Mouse (Mus musculus) layer of hippocampus, postnatal 10 days (tissue): ENCODE measurements around the gene Dhcr24. TPM values are rescaled to one million over a fixed set of nuclear protein-coding genes. Genes with fewer than 3 reads are reported as not detected.

Experiments
- DNase-seq, 2 experiments: peaks; one replicate each; pipeline ENCODE4 v3.0.0; 2021; ENCODE audit warnings: low spot score in 2 of 2
- total RNA-seq, 2 experiments: library from RNA; stranded (reverse); gene quantifications; 2 replicates each; pipeline ENCODE4 v1.2.3; 2021

The Dhcr24 gene
- total RNA-seq, 2 experiments from 2014 or later, result 94.3 to 97.7 TPM

GRCm38 (mm10) chr4:106559343-106560212, 1.3 kb upstream of the Dhcr24 start:
- DNase-seq, result no peak

GRCm38 (mm10) chr4:106560213-106560845, 509 bp upstream of the Dhcr24 start:
- no peak for DNase-seq

DNA sequence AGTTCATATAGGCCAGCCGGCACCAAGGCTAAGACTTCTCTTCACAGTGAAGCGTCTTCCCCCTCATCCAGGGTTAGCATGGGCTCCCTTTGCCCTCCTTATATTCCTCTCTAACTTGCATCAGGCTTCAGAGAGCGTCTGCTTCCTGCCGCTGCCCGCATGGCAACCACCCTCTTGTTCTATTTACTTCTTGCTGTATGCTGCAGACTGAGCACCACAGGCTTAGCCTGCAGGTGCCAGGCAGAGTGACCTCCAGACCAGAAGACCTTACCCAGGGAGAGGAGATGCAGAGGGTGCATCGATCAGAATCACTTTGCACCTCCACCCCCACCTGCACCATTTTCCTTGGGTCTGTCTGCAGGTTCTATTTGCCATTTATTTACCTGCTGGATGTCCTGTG, 1.2 kb downstream of the Dhcr24 start:
- no peak for DNase-seq

DNA sequence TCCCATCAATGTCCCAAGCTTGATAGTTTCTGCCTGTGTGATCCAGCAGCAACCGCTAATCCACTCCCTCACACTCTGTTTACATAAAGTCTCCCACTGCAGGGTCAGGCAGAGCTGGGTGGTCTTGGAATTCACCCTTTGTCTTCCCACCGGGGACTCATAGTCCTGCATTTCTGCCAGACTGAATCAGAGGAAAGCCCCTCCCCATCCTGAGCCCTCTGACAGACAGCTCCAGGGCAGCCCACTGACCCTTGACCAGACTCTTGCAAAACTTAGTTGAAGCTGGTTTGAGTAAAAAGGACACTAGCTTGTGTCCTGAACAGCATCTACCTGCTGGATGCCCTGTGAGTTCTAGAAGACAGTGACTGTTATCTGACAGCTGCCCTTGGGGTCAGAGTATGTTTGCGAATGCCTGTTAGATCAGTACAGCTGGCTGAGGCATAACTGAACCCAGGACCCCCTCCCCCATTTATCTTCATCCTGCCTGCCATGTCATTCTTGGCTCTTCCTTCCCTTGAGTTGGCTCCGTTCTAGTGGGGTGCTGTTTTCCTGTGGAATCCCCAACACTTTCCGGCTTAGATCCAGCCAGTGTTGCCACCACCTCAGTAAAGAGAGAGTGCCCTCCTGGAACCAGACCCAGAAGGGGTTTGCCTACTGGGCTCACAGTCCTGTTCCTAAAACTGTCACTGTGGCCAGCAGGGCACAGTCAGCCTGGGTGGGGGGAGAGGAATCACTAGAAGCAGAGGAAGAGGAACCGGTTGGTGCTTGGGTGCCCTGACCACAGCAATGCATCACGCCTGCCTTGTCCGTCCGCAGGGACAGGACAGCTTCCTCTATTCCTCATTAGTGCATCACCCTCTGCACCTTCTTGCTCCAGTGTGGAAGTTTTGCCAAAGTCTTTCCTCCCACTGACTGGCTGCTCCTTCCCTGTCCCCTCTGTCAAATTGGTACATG, 2.3 kb downstream of the Dhcr24 start:
- no peak for DNase-seq

DNA sequence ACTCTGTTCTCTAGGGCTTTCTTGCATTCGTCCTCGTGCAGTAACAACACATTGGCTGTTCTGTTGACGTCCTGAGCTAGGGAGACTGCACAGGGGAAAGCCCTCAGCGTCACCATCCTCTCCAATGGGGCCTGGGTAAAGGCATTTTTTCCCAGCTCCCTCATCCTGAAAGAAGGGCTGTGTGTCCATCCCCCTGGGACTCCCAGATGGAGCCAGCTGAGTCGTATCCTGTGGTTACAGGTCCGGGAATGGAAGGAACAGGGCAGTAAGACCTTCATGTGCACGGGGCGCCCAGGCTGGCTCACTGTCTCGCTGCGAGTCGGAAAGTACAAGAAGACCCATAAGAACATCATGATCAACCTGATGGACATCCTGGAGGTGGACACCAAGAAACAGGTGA, 3.3 kb downstream of the Dhcr24 start:
- no peak for DNase-seq

DNA sequence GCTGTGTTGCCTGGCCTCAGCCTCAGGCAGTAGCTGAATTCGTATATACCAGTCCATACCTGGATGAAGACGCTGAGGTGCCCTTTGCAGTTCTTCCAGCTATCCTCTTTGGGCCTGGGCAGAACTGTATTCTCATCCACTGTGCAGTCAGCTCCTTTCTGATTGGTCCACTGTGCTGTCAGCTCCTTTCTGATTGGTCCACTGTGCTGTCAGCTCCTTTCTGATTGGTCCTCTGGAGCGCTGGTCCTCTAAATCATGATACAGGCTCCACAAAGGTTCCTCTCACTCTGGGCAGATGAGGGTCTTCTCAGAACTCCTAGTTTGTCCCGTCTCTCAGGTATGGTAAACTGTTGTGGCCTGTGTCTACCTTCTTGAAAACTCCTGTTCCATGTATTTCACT, 8.8 kb downstream of the Dhcr24 start:
- no peak for DNase-seq

DNA sequence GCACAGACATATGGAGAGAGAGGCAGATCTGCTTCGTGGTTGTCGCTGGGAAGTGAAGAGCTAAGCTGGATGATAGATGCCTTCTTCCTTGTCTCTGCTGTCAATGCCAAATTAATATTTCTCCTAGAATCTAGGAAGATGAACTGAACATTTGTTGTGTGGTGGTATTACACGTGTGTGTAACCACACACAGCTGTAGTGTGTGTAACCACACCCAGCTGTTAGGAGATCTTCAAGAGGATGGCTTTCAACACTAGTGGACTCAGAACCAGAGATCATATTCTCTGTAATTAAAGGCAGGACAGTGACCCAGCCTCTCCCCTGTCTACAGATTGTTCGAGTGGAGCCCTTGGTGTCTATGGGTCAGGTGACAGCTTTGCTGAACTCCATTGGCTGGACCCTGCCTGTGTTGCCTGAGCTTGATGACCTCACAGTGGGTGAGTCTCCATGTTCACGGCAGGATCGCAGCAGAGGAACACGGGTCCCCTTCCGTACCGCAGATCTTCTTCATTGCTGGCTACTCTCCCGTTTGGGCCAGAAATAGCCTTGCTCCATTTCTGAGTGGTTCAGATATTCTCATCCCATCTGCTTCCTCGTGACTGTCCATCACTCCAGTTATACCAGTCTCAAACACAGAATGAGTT, 10.4 kb downstream of the Dhcr24 start:
- no peak for DNase-seq

DNA sequence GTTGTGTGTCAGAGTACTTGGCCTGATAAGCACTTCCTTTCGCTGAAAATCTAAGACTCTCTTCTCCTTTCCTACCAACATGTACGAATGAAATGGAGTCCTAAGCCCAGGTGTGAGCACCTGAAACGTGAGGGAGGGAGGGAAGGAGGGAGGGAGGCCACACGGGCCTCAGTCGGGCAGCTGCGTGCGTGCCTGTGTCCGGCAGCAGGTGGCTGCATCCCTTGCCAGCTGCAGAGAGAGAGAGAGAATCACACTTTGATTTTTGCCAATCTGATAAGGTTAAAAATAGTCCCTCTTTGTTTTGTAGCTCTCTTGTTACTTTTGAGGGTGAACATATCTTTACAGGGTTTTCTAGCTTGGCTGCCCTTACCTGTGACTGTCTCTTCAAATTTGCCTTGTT, 14.2 kb downstream of the Dhcr24 start:
- no peak for DNase-seq

DNA sequence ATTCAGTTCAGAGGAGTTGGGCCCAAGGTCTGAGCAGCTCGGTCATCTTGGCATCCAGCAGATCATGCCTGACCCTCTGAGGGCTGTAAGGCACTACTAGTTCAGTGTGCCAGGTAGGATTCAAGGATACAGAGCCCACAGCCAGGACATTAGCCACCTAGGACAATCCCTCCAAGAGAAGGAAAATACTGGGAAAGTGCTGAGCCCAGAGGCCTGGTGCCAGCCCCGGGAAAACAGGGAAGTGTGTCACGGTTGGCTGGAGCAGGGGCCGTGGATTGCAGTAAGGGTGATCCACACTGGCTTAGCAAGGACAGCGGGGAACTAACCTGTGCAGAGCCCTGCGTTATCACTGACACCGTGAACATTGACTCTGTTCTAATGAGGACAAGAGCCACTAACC, 16.7 kb downstream of the Dhcr24 start:
- DNase-seq, result no peak

DNA sequence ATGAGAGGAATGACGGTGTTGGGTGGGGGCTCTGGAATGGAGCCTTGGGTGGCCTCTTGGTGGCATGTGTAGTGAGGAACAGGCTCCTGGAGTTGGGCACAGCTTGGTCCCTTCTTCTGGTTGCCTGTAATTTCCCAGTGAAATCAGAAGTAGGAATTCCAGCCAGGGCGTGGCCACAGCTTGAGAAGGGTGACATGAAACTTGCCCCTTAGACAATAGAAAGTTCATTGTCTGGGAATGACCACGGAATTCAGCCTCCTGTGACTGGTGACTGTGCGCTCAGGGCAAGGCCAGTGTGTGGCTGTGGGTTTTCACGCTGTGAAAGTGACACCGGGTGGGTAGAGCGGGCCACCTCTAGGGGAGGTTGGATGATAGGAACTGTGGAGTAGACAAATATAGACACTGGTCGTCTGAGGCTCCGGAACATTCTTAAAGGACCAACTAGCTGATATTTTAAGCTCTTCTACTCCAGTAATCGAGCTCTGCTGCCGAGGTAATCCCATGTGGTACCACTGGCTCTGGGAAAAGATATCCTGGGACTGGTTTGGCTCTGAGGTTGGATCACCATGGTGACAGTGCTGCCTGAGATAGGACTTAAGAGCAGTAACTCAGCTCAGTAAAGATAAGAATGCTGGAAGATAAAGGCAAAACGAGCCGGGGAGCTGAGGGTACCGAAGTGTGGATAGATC, 20.5 kb downstream of the Dhcr24 start:
- DNase-seq, result no peak

GRCm38 (mm10) chr4:106581865-106582204, 21.0 kb downstream of the Dhcr24 start:
- no peak for DNase-seq

- no peak for DNase-seq
Measured at GRCm38 (mm10) chr4:106582428-106583153, 21.8 kb downstream of the Dhcr24 start.

DNA sequence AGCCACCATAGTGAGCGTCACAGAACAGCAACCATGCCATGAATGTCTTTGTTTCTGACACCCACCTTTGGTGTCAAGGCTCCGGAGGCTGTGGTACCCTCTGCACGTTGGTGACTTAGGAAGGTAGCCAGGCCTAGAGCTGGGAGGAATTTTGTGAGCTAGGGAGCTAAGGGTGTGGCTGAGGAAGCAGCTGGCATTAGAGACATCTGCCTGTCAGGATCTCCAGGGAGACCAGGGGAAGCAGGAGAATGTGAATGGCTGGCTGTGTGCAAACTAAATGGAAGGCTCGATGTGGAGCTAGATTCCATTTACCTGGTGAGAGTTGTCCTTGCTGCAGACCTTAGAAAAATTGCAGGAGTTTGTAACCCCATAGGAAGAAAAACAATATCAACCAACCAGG, 23.8 kb downstream of the Dhcr24 start:
- no peak for DNase-seq

GRCm38 (mm10) chr4:106587075-106587474, 26.2 kb downstream of the Dhcr24 start:
- DNase-seq, result no peak

GRCm38 (mm10) chr4:106590142-106590541, 29.3 kb downstream of the Dhcr24 start:
- no peak for DNase-seq

DNA sequence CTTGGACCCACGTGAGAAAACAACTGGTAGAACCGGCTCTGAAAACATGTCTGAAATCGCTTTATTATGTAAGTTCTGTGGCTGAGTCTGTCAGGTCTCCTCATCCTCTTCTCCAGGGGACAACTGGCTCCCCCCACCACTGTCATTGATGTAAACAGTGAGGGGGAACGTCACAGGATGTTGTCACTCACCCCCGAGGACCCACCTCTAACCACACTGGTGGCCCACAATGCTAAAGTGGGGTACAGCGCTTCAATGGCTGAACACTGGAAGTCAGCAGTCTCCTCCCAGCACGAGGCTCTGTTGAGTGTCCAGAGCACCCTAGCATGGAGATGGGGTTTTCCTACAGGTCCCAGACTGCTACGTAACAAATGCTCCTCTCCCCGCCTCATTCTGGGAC, 30.0 kb downstream of the Dhcr24 start:
- DNase-seq, result no peak

DNA sequence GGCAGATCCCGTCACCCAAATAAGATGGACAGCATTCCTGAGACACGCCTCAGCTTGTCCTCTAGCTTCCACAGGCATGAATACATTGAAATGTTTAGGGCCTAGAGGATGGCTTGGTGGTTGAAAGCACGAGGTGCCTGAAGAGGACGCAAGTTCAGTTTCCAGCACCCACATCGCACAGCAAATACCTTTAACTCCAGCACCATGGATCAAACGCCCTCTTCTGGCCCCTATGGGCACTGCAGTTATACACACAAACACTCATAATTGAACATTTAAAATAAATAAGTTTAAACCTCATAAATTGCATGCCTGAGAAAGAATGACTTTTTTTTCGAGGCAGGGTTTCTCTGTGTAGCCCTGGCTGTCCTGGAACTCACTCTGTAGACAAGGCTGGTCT, 32.8 kb downstream of the Dhcr24 start:
- DNase-seq, result no peak

- DNase-seq, result no peak
Measured at GRCm38 (mm10) chr4:106596200-106596599, 35.4 kb downstream of the Dhcr24 start.

- no peak for DNase-seq
Measured at GRCm38 (mm10) chr4:106597055-106597454, 36.2 kb downstream of the Dhcr24 start.

GRCm38 (mm10) chr4:106597741-106598140, 36.9 kb downstream of the Dhcr24 start:
- DNase-seq, result no peak
